Comparison of ENCODE assay signal across 8 mouse cellular contexts in the genomic region with DNA sequence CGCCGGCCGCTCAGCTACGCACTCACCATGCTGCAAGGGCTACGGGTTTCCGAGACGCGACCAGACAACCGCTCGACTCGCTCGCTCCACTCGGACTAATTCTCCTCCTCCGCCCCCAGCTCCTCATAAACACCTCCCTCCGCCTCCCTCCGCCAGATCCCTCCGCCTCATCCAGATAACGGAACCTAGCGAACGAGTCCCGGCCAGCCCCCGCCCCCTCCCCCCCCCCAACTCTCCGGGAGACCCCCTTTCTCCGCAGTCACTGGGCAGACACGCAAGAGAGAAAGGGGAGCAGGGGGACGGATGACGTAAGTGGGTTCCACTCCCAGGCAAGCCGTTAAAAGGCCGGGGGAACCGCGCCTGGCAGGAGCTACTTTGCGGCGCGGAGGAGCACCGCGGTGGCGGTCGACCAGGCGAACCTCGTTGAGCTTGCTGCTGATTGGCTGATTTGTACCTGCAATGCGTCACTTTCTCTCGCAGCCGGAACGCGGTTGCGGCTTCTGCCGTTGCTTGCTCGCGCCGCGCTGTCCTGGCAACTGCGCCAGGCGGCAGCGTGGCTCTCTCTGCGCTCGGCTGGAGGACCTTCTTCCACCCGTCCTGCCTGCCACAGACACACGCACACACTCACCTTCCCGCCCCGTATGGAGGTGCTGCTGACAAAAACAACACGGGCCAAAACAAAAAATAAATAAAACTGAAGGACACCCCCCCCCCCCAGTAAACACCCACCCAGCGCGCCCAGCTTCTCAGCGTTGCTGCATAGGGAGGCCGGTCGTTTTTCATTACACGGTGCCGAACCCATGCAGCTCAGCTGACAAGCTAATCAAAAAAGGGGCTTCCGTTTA. TPM values are rescaled to one million over a fixed set of nuclear protein-coding genes. Genes with fewer than 3 reads are reported as not detected.
DNase-seq lines count a peak whose midpoint lies in the region; ATAC-seq and TF ChIP-seq lines count a peak whose summit lies in the region.

A gene (minus strand): TSS at position 169 of the 845 bp plus-strand sequence.

- peak within 1 kb of the TSS; percentile 96 for H3K9ac ChIP-seq in embryonic facial prominence, embryonic 13.5 days
- peak within 1 kb of the TSS; percentile 96 for H3K9ac ChIP-seq in limb, embryonic 12.5 days (replicated peaks)
- H3K9ac ChIP-seq in midbrain, embryonic 15.5 days = peak within 1 kb of the TSS; percentile 95

- TF ChIP-seq CTCF in kidney, adult 2 months (conservative IDR thresholded peaks at IDR 0.05; ENCODE audit: insufficient read depth, insufficient read length, low read depth, low read length) = peak; percentile 34
- TF ChIP-seq CTCF in spleen, adult 2 months (IDR thresholded peaks at IDR 0.05; ENCODE audit: extremely low read depth, insufficient read depth, insufficient read length, insufficient replicate concordance) = no peak

- H3K27me3 ChIP-seq in embryonic facial prominence, embryonic 13.5 days = no peaks in the 10 kb centered on the region
- no peaks in the 10 kb centered on the region for H3K27me3 ChIP-seq in kidney, adult 2 months (replicated peaks; ENCODE audit: control insufficient read depth, insufficient read depth, low read length)
- 0 out of 2 replicates have a peak, but pooled peaks cover 8% of the 10 kb centered on the region for H3K27me3 ChIP-seq in limb, embryonic 12.5 days
- no peaks in the 10 kb centered on the region for H3K27me3 ChIP-seq in midbrain, embryonic 15.5 days (replicated peaks)
- H3K27me3 ChIP-seq in spleen, adult 2 months (ENCODE audit: control insufficient read depth, insufficient read depth, low read length) = no peaks in the 10 kb centered on the region

- peaks cover 26% of the 10 kb centered on the region for H3K4me1 ChIP-seq in embryonic facial prominence, embryonic 13.5 days
- peaks cover 14% of the 10 kb centered on the region for H3K4me1 ChIP-seq in kidney, adult 2 months (ENCODE audit: control insufficient read depth, insufficient read depth, low read length)
- peaks cover 26% of the 10 kb centered on the region for H3K4me1 ChIP-seq in limb, embryonic 12.5 days (replicated peaks)
- peaks cover 34% of the 10 kb centered on the region for H3K4me1 ChIP-seq in midbrain, embryonic 15.5 days
- peaks cover 2% of the 10 kb centered on the region for H3K4me1 ChIP-seq in spleen, adult 2 months (ENCODE audit: control insufficient read depth, insufficient read depth, insufficient read length)

- peak; percentile 100 for TF ChIP-seq POLR2A in kidney, adult 2 months (IDR thresholded peaks at IDR 0.05; ENCODE audit: low read depth, low read length)
- TF ChIP-seq POLR2A in spleen, adult 2 months (IDR thresholded peaks at IDR 0.05; ENCODE audit: low read depth, low read length) = peak; percentile 100

- no peaks in the 10 kb centered on the region for H3K36me3 ChIP-seq in embryonic facial prominence, embryonic 13.5 days
- no peaks in the 10 kb centered on the region for H3K36me3 ChIP-seq in kidney, adult 2 months (ENCODE audit: control insufficient read depth, insufficient read depth, low read length)
- peaks cover 3% of the 10 kb centered on the region; the same call in 1 of the 2 replicates for H3K36me3 ChIP-seq in limb, embryonic 12.5 days
- H3K36me3 ChIP-seq in midbrain, embryonic 15.5 days (replicated peaks) = no peaks in the 10 kb centered on the region
- H3K36me3 ChIP-seq in spleen, adult 2 months (ENCODE audit: control insufficient read depth, insufficient read depth, low read length) = no peaks in the 10 kb centered on the region

- ATAC-seq in embryonic facial prominence, embryonic 13.5 days (ENCODE audit: insufficient number of reproducible peaks, insufficient read depth, low FRiP score, low TSS enrichment, low read depth) = peak; percentile 87
- ATAC-seq in limb, embryonic 12.5 days (ENCODE audit: insufficient number of reproducible peaks, insufficient read depth, low FRiP score, low TSS enrichment, low read depth) = peak; percentile 86
- peak; percentile 94 for ATAC-seq in midbrain, embryonic 15.5 days (replicated peaks)

- H3K4me2 ChIP-seq in embryonic facial prominence, embryonic 13.5 days = peak within 1 kb of the TSS; percentile 72
- H3K4me2 ChIP-seq in limb, embryonic 12.5 days = peak within 1 kb of the TSS; percentile 78
- peak within 1 kb of the TSS; percentile 73 for H3K4me2 ChIP-seq in midbrain, embryonic 15.5 days

- DNase-seq in 3134 (ENCODE audit: extremely low read depth, insufficient read length, low spot score) = peak; percentile 95
- DNase-seq in adrenal gland, postnatal 36 days = peak; percentile 98
- peak; percentile 98 to 99 for DNase-seq in heart, adult 18-20 months
- peak; percentile 99 for DNase-seq in kidney, adult 2 months
- peak; percentile 97 for DNase-seq in spleen, adult 2 months (ENCODE audit: low read depth in 1 of 2, low spot score in 2 of 2)

- H3K4me3 ChIP-seq in embryonic facial prominence, embryonic 13.5 days = peak within 1 kb of the TSS; percentile 93
- peak within 1 kb of the TSS; percentile 88 for H3K4me3 ChIP-seq in kidney, adult 2 months (ENCODE audit: insufficient read depth, low read depth, low read length)
- H3K4me3 ChIP-seq in limb, embryonic 12.5 days (replicated peaks) = peak within 1 kb of the TSS; percentile 94
- H3K4me3 ChIP-seq in midbrain, embryonic 15.5 days = peak within 1 kb of the TSS; percentile 70
- peak within 1 kb of the TSS; percentile 81 for H3K4me3 ChIP-seq in spleen, adult 2 months (ENCODE audit: extremely low read depth, insufficient read depth, insufficient read length)

- WGBS in embryonic facial prominence, embryonic 13.5 days = under 1% methylated on average over 69 of the region's 69 CpGs
- under 1% methylated on average over 68 of the region's 69 CpGs for WGBS in kidney, adult 2 months
- under 1% methylated on average over 69 of the region's 69 CpGs for WGBS in limb, embryonic 12.5 days
- under 1% methylated on average over 68 of the region's 69 CpGs for WGBS in midbrain, embryonic 15.5 days
- WGBS in spleen, adult 2 months = under 1% methylated on average over 68 of the region's 69 CpGs

- H3K27ac ChIP-seq in embryonic facial prominence, embryonic 13.5 days = peak within 1 kb of the TSS; percentile 95
- peak within 1 kb of the TSS; percentile 86 for H3K27ac ChIP-seq in kidney, adult 2 months (ENCODE audit: insufficient read depth, low read depth, low read length)
- H3K27ac ChIP-seq in limb, embryonic 12.5 days = peak within 1 kb of the TSS; percentile 98
- peak within 1 kb of the TSS; percentile 99 for H3K27ac ChIP-seq in midbrain, embryonic 15.5 days
- H3K27ac ChIP-seq in spleen, adult 2 months (ENCODE audit: insufficient read depth, low read length) = peak within 1 kb of the TSS; percentile 97

- H3K9me3 ChIP-seq in embryonic facial prominence, embryonic 13.5 days = no peaks in the 10 kb centered on the region
- no peaks in the 10 kb centered on the region for H3K9me3 ChIP-seq in limb, embryonic 12.5 days
- H3K9me3 ChIP-seq in midbrain, embryonic 15.5 days = no peaks in the 10 kb centered on the region

RNA-seq across cellular contexts. Expression of the gene that starts here (rescaled TPM):
- 100 to 1,000 TPM; 420 to 539 TPM for total RNA-seq in adrenal gland, postnatal 36 days (2021)
- polyA plus RNA-seq in embryonic facial prominence, embryonic 13.5 days (2015; fragmentation: Nextera tagmentation; extraction: Ambion mirVana) = 864 and 866 TPM in 2 replicates
- 100 to 1,000 TPM; 153 TPM for total RNA-seq in heart, adult 18-20 months (2021)
- 40.5 and 78.8 TPM in 2 replicates for polyA plus RNA-seq in kidney, adult 2 months (2012; rRNA removed)
- 850 and 865 TPM in 2 replicates for polyA plus RNA-seq in limb, embryonic 12.5 days (2016; fragmentation: Nextera tagmentation; extraction: Ambion mirVana)
- 1,861 and 1,975 TPM in 2 replicates for polyA plus RNA-seq in midbrain, embryonic 15.5 days (2015; fragmentation: Nextera tagmentation; extraction: Ambion mirVana)
- polyA plus RNA-seq in spleen, adult 2 months (2012; rRNA removed) = 12.4 TPM in 2 replicates

Comparison
In these comparisons a context has a peak if more than half of its experiments do, and no peak if none do; other contexts are left out.
1. Peak in every context shown above with its lines: DNase-seq, ATAC-seq, H3K4me3 ChIP-seq and H3K27ac ChIP-seq.
2. RNA of the gene that starts here (polyA plus RNA-seq): 1,861 to 1,975 TPM in midbrain, embryonic 15.5 days, 864 to 866 TPM in embryonic facial prominence, embryonic 13.5 days and 850 to 865 TPM in limb, embryonic 12.5 days; 40.5 to 78.8 TPM in kidney, adult 2 months and 12.4 TPM in spleen, adult 2 months; every median in the first group is over 10 times any median in the second.